Mouse (Mus musculus): ENCODE results near the gene Creg2.
"Not testable (repeated sequence)": the region's sequence is repeated elsewhere in the genome, so short reads cannot be mapped to it uniquely, and the experiment has no call there.

Creg2 gene

GRCm38 (mm10) chr1:39651241-39651548 lies at the start of gene Creg2:
TSS of gene Creg2 (minus strand) at chr1:39651474.
- DNase-seq, result no peak

GRCm38 (mm10) chr1:39700599-39701273 lies 49.5 kb upstream of the Creg2 start:
- no peak for DNase-seq

GRCm38 (mm10) chr1:39698456-39698855 lies 47.2 kb upstream of the Creg2 start:
- peak; percentile 27 for DNase-seq

GRCm38 (mm10) chr1:39695198-39695597 lies 43.9 kb upstream of the Creg2 start:
- DNase-seq, result peak; percentile 66

GRCm38 (mm10) chr1:39694756-39695155 lies 43.5 kb upstream of the Creg2 start:
- DNase-seq, result peak; percentile 14

- DNase-seq, result no peak
These were observed 40.7 kb upstream of the Creg2 start for GRCm38 (mm10) chr1:39691974-39692373.

- no peak for DNase-seq
These were observed 39.8 kb upstream of the Creg2 start for GRCm38 (mm10) chr1:39691061-39691460.

GRCm38 (mm10) chr1:39688573-39688972 lies 37.3 kb upstream of the Creg2 start:
- no peak for DNase-seq

GRCm38 (mm10) chr1:39687279-39687678 lies 36.0 kb upstream of the Creg2 start:
- DNase-seq, result no peak

GRCm38 (mm10) chr1:39685841-39686240 lies 34.6 kb upstream of the Creg2 start:
- peak; percentile 62 for DNase-seq

GRCm38 (mm10) chr1:39681638-39682037 lies 30.4 kb upstream of the Creg2 start:
- DNase-seq, result no peak

- DNase-seq, result no peak
These were observed 29.3 kb upstream of the Creg2 start for GRCm38 (mm10) chr1:39680546-39680945.

- DNase-seq, result no peak
These were observed 27.6 kb upstream of the Creg2 start for GRCm38 (mm10) chr1:39678883-39679282.

- no peak for DNase-seq
These were observed 25.1 kb upstream of the Creg2 start for GRCm38 (mm10) chr1:39676221-39676876.

GRCm38 (mm10) chr1:39672362-39673105 lies 21.3 kb upstream of the Creg2 start:
- DNase-seq, result no peak

GRCm38 (mm10) chr1:39670211-39670935 lies 19.1 kb upstream of the Creg2 start:
- no peak for DNase-seq

GRCm38 (mm10) chr1:39666751-39667252 lies 15.5 kb upstream of the Creg2 start:
- no peak for DNase-seq

- no peak for DNase-seq
These were observed 12.9 kb upstream of the Creg2 start for GRCm38 (mm10) chr1:39664039-39664625.

- no peak for DNase-seq
These were observed 11.8 kb upstream of the Creg2 start for GRCm38 (mm10) chr1:39663050-39663449.

- DNase-seq, result no peak
These were observed 5.8 kb upstream of the Creg2 start for GRCm38 (mm10) chr1:39656976-39657529.

- not testable (repeated sequence) for DNase-seq
These were observed 3.6 kb upstream of the Creg2 start for GRCm38 (mm10) chr1:39654901-39655300.

- DNase-seq, result no peak
These were observed 1.8 kb upstream of the Creg2 start for GRCm38 (mm10) chr1:39653028-39653427.
